Mouse (Mus musculus) megakaryocyte, embryonic 14.5 days (primary cell): ENCODE data around the gene Gtsf1.

ENCODE experiments used
- FLI1 ChIP-seq: IDR thresholded peaks from 2 replicates; pipeline ENCODE4 v1.6.1; 2012; ENCODE audit warnings: low read length, inconsistent platforms, mixed read lengths
- GATA1 ChIP-seq: IDR thresholded peaks from 3 replicates; pipeline ENCODE4 v1.6.1; 2012; ENCODE audit warnings: mixed read lengths, low read length, inconsistent platforms, borderline replicate concordance

DNA sequence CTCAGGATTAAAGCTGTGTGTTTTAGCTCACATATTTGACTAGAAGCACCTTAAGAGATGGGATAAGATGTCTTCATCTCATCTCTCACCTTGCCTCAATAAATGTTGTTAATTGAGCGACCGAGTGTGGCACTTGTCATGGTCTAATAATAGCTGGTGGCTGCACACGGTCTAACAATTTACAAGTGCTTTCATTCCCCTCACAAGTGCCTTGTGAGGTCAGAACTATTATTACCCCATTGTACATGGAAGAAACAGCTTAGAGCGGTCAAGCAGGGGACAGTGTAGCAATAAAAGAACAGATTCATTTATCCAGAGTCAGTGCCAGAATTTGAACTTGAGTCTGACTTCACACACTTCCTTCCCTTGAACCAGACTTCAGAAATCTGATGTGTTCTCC, 74.8 kb downstream of the Gtsf1 start:
- TF ChIP-seq GATA1 (no peak), FLI1 (no peak)
